Mouse (Mus musculus): Measurements from ENCODE around the gene Clcf1. TPM values are rescaled to one million over a fixed set of nuclear protein-coding genes. Genes with fewer than 3 reads are reported as not detected.

Gene Clcf1
- polyA plus RNA-seq, 1 experiment = 34.0 TPM

- Histone ChIP-seq H3K4me1 (ENCODE audit: control insufficient read depth, insufficient read depth, low read length) (peaks cover 10% of the 10 kb centered on the region), H3K4me3 (replicated peaks; ENCODE audit: extremely low read depth, low read depth, low read length) (peak within 1 kb of the TSS; percentile 93)
- WGBS = 2% methylated on average over 45 of the region's 47 CpGs
- TF ChIP-seq POLR2A (IDR thresholded peaks at IDR 0.05; ENCODE audit: borderline replicate concordance, extremely low read depth, low read depth, low read length) = peak; percentile 86; the same call in 1 of the 2 replicates
- TF ChIP-seq CTCF (IDR thresholded peaks at IDR 0.05; ENCODE audit: insufficient read depth, low read length) = peak; percentile 34; the same call in 1 of the 2 replicates
- peak; percentile 92 for DNase-seq
Observed at GRCm38 (mm10) chr19:4191528-4192250, 22.3 kb upstream of the Clcf1 start, which contains the start of gene Ppp1ca. TSS of gene Ppp1ca (plus strand) at chr19:4192065.

- whole genome bisulfite sequencing = under 1% methylated on average over 52 of the region's 52 CpGs
- Histone ChIP-seq H3K4me1 (ENCODE audit: control insufficient read depth, insufficient read depth, low read length) (peaks cover 10% of the 10 kb centered on the region), H3K4me3 (replicated peaks; ENCODE audit: extremely low read depth, low read depth, low read length) (peak overlapping the region; percentile 93)
- no peak for TF ChIP-seq CTCF (IDR thresholded peaks at IDR 0.05; ENCODE audit: insufficient read depth, low read length)
- no peak for TF ChIP-seq POLR2A (IDR thresholded peaks at IDR 0.05; ENCODE audit: borderline replicate concordance, extremely low read depth, low read depth, low read length)
- no peak for DNase-seq
Observed at GRCm38 (mm10) chr19:4192251-4192985, 21.6 kb upstream of the Clcf1 start.

- H3K4me1 ChIP-seq (ENCODE audit: control insufficient read depth, insufficient read depth, low read length) = peaks cover 10% of the 10 kb centered on the region
- no peak for DNase-seq
- H3K4me3 ChIP-seq (replicated peaks; ENCODE audit: extremely low read depth, low read depth, low read length) = peak overlapping the region; percentile 93
- 37% methylated on average over 6 of the region's 6 CpGs for WGBS
- TF ChIP-seq CTCF (IDR thresholded peaks at IDR 0.05; ENCODE audit: insufficient read depth, low read length) (no peak), POLR2A (IDR thresholded peaks at IDR 0.05; ENCODE audit: borderline replicate concordance, extremely low read depth, low read depth, low read length) (no peak)
Observed at GRCm38 (mm10) chr19:4193129-4193528, 20.9 kb upstream of the Clcf1 start.

GRCm38 (mm10) chr19:4194021-4194724 lies 19.9 kb upstream of the Clcf1 start:
- 79% methylated on average over 8 of the region's 8 CpGs for WGBS
- H3K4me1 ChIP-seq (ENCODE audit: control insufficient read depth, insufficient read depth, low read length) = peaks cover 10% of the 10 kb centered on the region
- TF ChIP-seq CTCF (IDR thresholded peaks at IDR 0.05; ENCODE audit: insufficient read depth, low read length) = no peak
- no peak for TF ChIP-seq POLR2A (IDR thresholded peaks at IDR 0.05; ENCODE audit: borderline replicate concordance, extremely low read depth, low read depth, low read length)
- DNase-seq = no peak
- H3K4me3 ChIP-seq (replicated peaks; ENCODE audit: extremely low read depth, low read depth, low read length) = no peak overlapping the region

- WGBS = 71% methylated on average over 12 of the region's 12 CpGs
- DNase-seq = no peak
- Histone ChIP-seq H3K4me1 (ENCODE audit: control insufficient read depth, insufficient read depth, low read length) (peaks cover 10% of the 10 kb centered on the region), H3K4me3 (replicated peaks; ENCODE audit: extremely low read depth, low read depth, low read length) (no peak overlapping the region)
- no peak for TF ChIP-seq CTCF (IDR thresholded peaks at IDR 0.05; ENCODE audit: insufficient read depth, low read length)
Observed at GRCm38 (mm10) chr19:4194776-4195650, 19.0 kb upstream of the Clcf1 start.

- Histone ChIP-seq H3K4me1 (ENCODE audit: control insufficient read depth, insufficient read depth, low read length) (peaks cover 19% of the 10 kb centered on the region), H3K4me3 (replicated peaks; ENCODE audit: extremely low read depth, low read depth, low read length) (no peak overlapping the region)
- TF ChIP-seq POLR2A (IDR thresholded peaks at IDR 0.05; ENCODE audit: borderline replicate concordance, extremely low read depth, low read depth, low read length) (no peak), CTCF (IDR thresholded peaks at IDR 0.05; ENCODE audit: insufficient read depth, low read length) (no peak)
- 29% methylated on average over 2 of the region's 2 CpGs for WGBS
- DNase-seq = no peak
Observed at GRCm38 (mm10) chr19:4196048-4196447, 18.0 kb upstream of the Clcf1 start.

DNA sequence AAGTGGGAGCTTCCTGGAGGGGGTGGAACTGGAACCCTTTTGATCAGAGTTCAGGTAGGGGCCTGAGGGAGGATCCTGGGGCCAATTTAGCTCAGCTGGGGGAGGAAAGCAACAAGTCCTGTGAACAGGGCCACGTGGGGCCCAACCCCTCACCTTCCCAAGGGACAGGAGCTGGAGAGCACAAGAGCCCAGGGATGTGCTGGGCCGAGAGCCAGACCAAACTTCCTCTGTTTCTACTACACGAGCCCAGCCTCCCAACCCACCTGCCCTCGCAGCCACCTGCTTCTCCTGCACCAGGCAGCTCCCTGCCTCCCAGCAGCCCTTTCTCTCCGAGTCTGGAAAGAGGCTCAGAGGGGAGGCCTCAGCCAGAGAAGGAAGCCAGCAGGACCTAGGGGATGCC lies 17.5 kb upstream of the Clcf1 start:
- TF ChIP-seq CTCF (IDR thresholded peaks at IDR 0.05; ENCODE audit: insufficient read depth, low read length) = no peak
- TF ChIP-seq POLR2A (IDR thresholded peaks at IDR 0.05; ENCODE audit: borderline replicate concordance, extremely low read depth, low read depth, low read length) = no peak
- no peak for DNase-seq
- peaks cover 19% of the 10 kb centered on the region for H3K4me1 ChIP-seq (ENCODE audit: control insufficient read depth, insufficient read depth, low read length)
- 16% methylated on average over 5 of the region's 5 CpGs for WGBS
- H3K4me3 ChIP-seq (replicated peaks; ENCODE audit: extremely low read depth, low read depth, low read length) = no peak overlapping the region

DNA sequence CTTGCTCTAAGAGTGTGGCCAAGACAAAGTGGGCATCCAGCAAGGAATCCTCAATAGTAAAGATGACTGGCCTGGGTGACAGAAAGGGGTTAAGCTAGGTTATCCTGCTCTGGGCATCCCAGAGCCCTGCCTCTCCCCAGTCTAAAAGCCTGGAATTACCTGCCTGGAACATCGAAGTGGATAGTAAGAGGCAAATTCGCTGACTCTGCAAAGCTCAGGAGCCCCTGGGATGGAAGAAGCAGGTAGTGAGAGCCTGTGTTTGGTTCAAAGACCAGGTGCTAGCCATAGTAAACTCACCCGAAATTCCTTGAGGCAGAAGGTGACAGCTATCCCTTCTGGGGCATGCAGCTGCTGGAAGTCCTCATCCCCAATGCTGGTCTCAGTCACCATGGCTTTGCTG lies 16.9 kb upstream of the Clcf1 start:
- no peak for DNase-seq
- TF ChIP-seq CTCF (IDR thresholded peaks at IDR 0.05; ENCODE audit: insufficient read depth, low read length) (no peak), POLR2A (IDR thresholded peaks at IDR 0.05; ENCODE audit: borderline replicate concordance, extremely low read depth, low read depth, low read length) (no peak)
- Histone ChIP-seq H3K4me3 (replicated peaks; ENCODE audit: extremely low read depth, low read depth, low read length) (no peak overlapping the region), H3K4me1 (ENCODE audit: control insufficient read depth, insufficient read depth, low read length) (peaks cover 21% of the 10 kb centered on the region)
- 64% methylated on average over 3 of the region's 3 CpGs for WGBS

All from lung, adult 2 months (tissue).